Mouse (Mus musculus) lung, embryonic 15.5 days (tissue): ENCODE measurements around the gene Bud23. TPM values are rescaled to one million over a fixed set of nuclear protein-coding genes. Genes with fewer than 3 reads are reported as not detected.

Experiments used
- ATAC-seq: fragments of 200-750 bp; cut with Nextera tagmentation; 2 replicates; pipeline ENCODE4 v1.8.0; 2017; ENCODE audit warnings: moderate number of reproducible peaks, borderline replicate concordance; ENCODE audit not compliant: low FRiP score, low TSS enrichment; ENCODE audit errors: extremely low read depth
- H3K27ac ChIP-seq: fragments of 300-500 bp; sonication (generic); 2 replicates; pipeline ENCODE4 v1.5.1; 2015; ENCODE audit warnings: moderate library complexity, mild to moderate bottlenecking, inconsistent platforms
- H3K27me3 ChIP-seq: fragments of 300-500 bp; sonication (generic); 2 replicates; pipeline ENCODE4 v1.6.1; 2015; ENCODE audit warnings: inconsistent platforms
- H3K36me3 ChIP-seq: fragments of 300-500 bp; sonication (generic); 2 replicates; pipeline ENCODE4 v1.6.1; 2015; ENCODE audit warnings: inconsistent platforms
- H3K4me1 ChIP-seq: fragments of 300-500 bp; sonication (generic); 2 replicates; pipeline ENCODE4 v1.6.1; 2015; ENCODE audit warnings: inconsistent platforms
- H3K4me2 ChIP-seq: fragments of 300-500 bp; sonication (generic); 2 replicates; pipeline ENCODE4 v1.6.1; 2015; ENCODE audit warnings: inconsistent platforms, mild to moderate bottlenecking, moderate library complexity
- H3K4me3 ChIP-seq: fragments of 300-500 bp; sonication (generic); 2 replicates; pipeline ENCODE4 v1.5.1; 2015; ENCODE audit warnings: mild to moderate bottlenecking, inconsistent platforms
- H3K9ac ChIP-seq: fragments of 300-500 bp; sonication (generic); 2 replicates; pipeline ENCODE4 v1.6.1; 2015; ENCODE audit warnings: inconsistent platforms
- H3K9me3 ChIP-seq: fragments of 300-500 bp; sonication (generic); 2 replicates; pipeline ENCODE4 v1.6.1; 2016; ENCODE audit warnings: inconsistent platforms
- WGBS: fragments of 180-500 bp; shearing (Covaris S2); methylation state at CpG from one replicate; pipeline ENCODE4 v1.1.7; 2015; 5-methylcytosine and 5-hydroxymethylcytosine counted together
- polyA plus RNA-seq: library from polyadenylated mRNA; unstranded; fragments of >200 nt; fragmentation: Nextera tagmentation; extraction: Ambion mirVana; gene quantifications from 2 replicates; pipeline ENCODE4 v1.2.1, GENCODE M21; 2015

The Bud23 gene
- polyA plus RNA-seq, 1 experiment from 2014 or later, result 124 TPM

GRCm38 (mm10) chr5:135080539-135080938, 15.8 kb upstream of the Bud23 start:
- Histone ChIP-seq H3K27me3 (peaks cover 2% of the 10 kb centered on the region; the same call in 1 of the 2 replicates), H3K4me3 (no peak overlapping the region), H3K4me2 (no peak overlapping the region), H3K9me3 (no peaks in the 10 kb centered on the region), H3K4me1 (peaks cover 18% of the 10 kb centered on the region), H3K36me3 (no peaks in the 10 kb centered on the region), H3K27ac (no peak overlapping the region), H3K9ac (no peak overlapping the region)
- no peak for ATAC-seq
- 81% methylated on average over 5 of the region's 5 CpGs for WGBS

GRCm38 (mm10) chr5:135079578-135079977, 14.8 kb upstream of the Bud23 start:
- Histone ChIP-seq H3K27ac (no peak overlapping the region), H3K36me3 (no peaks in the 10 kb centered on the region), H3K4me1 (peaks cover 18% of the 10 kb centered on the region), H3K4me3 (no peak overlapping the region), H3K9me3 (no peaks in the 10 kb centered on the region), H3K9ac (no peak overlapping the region), H3K27me3 (no peaks in the 10 kb centered on the region; the same call in 1 of the 2 replicates), H3K4me2 (no peak overlapping the region)
- ATAC-seq, result no peak
- WGBS, result 94% methylated on average over 2 of the region's 2 CpGs

- H3K36me3 ChIP-seq, result no peaks in the 10 kb centered on the region
- WGBS, result 1% methylated on average over 11 of the region's 11 CpGs
- peaks cover 22% of the 10 kb centered on the region for H3K4me1 ChIP-seq
- no peak; the same call in 1 of the 2 replicates for ATAC-seq
- H3K4me3 ChIP-seq, result peak overlapping the region; percentile 80
- H3K9ac ChIP-seq, result peak overlapping the region; percentile 89
- H3K27me3 ChIP-seq, result no peaks in the 10 kb centered on the region; the same call in 1 of the 2 replicates
- H3K9me3 ChIP-seq, result no peaks in the 10 kb centered on the region
- H3K27ac ChIP-seq, result no peak overlapping the region
- H3K4me2 ChIP-seq, result peak overlapping the region; percentile 90
Measured at GRCm38 (mm10) chr5:135078482-135078810, 13.7 kb upstream of the Bud23 start.

- WGBS, result 2% methylated on average over 50 of the region's 83 CpGs
- H3K4me2 ChIP-seq, result peak within 1 kb of the TSS; percentile 90
Measured at GRCm38 (mm10) chr5:135077564-135078481, 13.1 kb upstream of the Bud23 start, which contains the start of gene Vps37d. Vps37d (minus strand) TSS chr5:135078266.

GRCm38 (mm10) chr5:135076931-135077505, 12.3 kb upstream of the Bud23 start:
- H3K4me3 ChIP-seq, result peak overlapping the region; percentile 80
- peaks cover 24% of the 10 kb centered on the region for H3K4me1 ChIP-seq
- peak overlapping the region; percentile 89 for H3K9ac ChIP-seq
- ATAC-seq, result peak; percentile 51
- peak overlapping the region; percentile 90 for H3K4me2 ChIP-seq
- H3K27ac ChIP-seq, result peak overlapping the region; percentile 22; the same call in 1 of the 2 replicates
- H3K36me3 ChIP-seq, result peaks cover 6% of the 10 kb centered on the region; the same call in 1 of the 2 replicates
- no peaks in the 10 kb centered on the region for H3K27me3 ChIP-seq
- 11% methylated on average over 14 of the region's 14 CpGs for WGBS
- no peaks in the 10 kb centered on the region for H3K9me3 ChIP-seq

More at GRCm38 (mm10) chr5:135077564-135078481, 13.1 kb upstream of the Bud23 start, which contains the start of gene Vps37d:
- H3K27ac ChIP-seq, result peak within 1 kb of the TSS; percentile 65
- H3K9me3 ChIP-seq, result no peaks in the 10 kb centered on the region
- no peaks in the 10 kb centered on the region for H3K27me3 ChIP-seq
- peaks cover 24% of the 10 kb centered on the region for H3K4me1 ChIP-seq
- H3K4me3 ChIP-seq, result peak within 1 kb of the TSS; percentile 80
- no peaks in the 10 kb centered on the region for H3K36me3 ChIP-seq
- peak; percentile 83 for ATAC-seq
- peak within 1 kb of the TSS; percentile 89 for H3K9ac ChIP-seq

- peaks cover 6% of the 10 kb centered on the region; the same call in 1 of the 2 replicates for H3K36me3 ChIP-seq
- no peaks in the 10 kb centered on the region for H3K9me3 ChIP-seq
- no peak overlapping the region for H3K9ac ChIP-seq
- H3K4me2 ChIP-seq, result peak overlapping the region; percentile 90; the same call in 1 of the 2 replicates
- no peak overlapping the region for H3K27ac ChIP-seq
- H3K4me3 ChIP-seq, result no peak overlapping the region
- WGBS, result 78% methylated on average over 14 of the region's 14 CpGs
- ATAC-seq, result no peak
- H3K4me1 ChIP-seq, result peaks cover 24% of the 10 kb centered on the region
- no peaks in the 10 kb centered on the region for H3K27me3 ChIP-seq
Measured at GRCm38 (mm10) chr5:135076368-135076767, 11.6 kb upstream of the Bud23 start.

- Histone ChIP-seq H3K9ac (no peak overlapping the region), H3K9me3 (no peaks in the 10 kb centered on the region), H3K4me3 (no peak overlapping the region), H3K4me1 (peaks cover 24% of the 10 kb centered on the region), H3K36me3 (peaks cover 6% of the 10 kb centered on the region; the same call in 1 of the 2 replicates), H3K27me3 (no peaks in the 10 kb centered on the region), H3K4me2 (no peak overlapping the region), H3K27ac (no peak overlapping the region)
- ATAC-seq, result no peak
- 57% methylated on average over 4 of the region's 4 CpGs for WGBS
Measured at GRCm38 (mm10) chr5:135075655-135076054, 10.9 kb upstream of the Bud23 start.

- H3K36me3 ChIP-seq, result peaks cover 6% of the 10 kb centered on the region; the same call in 1 of the 2 replicates
- peak overlapping the region; percentile 14; the same call in 1 of the 2 replicates for H3K4me2 ChIP-seq
- H3K9me3 ChIP-seq, result no peaks in the 10 kb centered on the region
- no peak for ATAC-seq
- no peak overlapping the region for H3K27ac ChIP-seq
- H3K9ac ChIP-seq, result no peak overlapping the region
- H3K27me3 ChIP-seq, result no peaks in the 10 kb centered on the region
- WGBS, result 23% methylated on average over 26 of the region's 26 CpGs
- no peak overlapping the region for H3K4me3 ChIP-seq
- H3K4me1 ChIP-seq, result peaks cover 22% of the 10 kb centered on the region
Measured at GRCm38 (mm10) chr5:135073349-135074150, 8.8 kb upstream of the Bud23 start.

- peaks cover 20% of the 10 kb centered on the region; the same call in 1 of the 2 replicates for H3K4me1 ChIP-seq
- H3K9me3 ChIP-seq, result no peaks in the 10 kb centered on the region
- WGBS, result 67% methylated on average over 6 of the region's 6 CpGs
- H3K27me3 ChIP-seq, result no peaks in the 10 kb centered on the region
- no peak overlapping the region for H3K27ac ChIP-seq
- no peak overlapping the region for H3K4me3 ChIP-seq
- no peak for ATAC-seq
- H3K4me2 ChIP-seq, result no peak overlapping the region
- H3K9ac ChIP-seq, result no peak overlapping the region
- peaks cover 14% of the 10 kb centered on the region for H3K36me3 ChIP-seq
Measured at GRCm38 (mm10) chr5:135072720-135073119, 8.0 kb upstream of the Bud23 start.

GRCm38 (mm10) chr5:135072061-135072460, 7.3 kb upstream of the Bud23 start:
- 93% methylated on average over 2 of the region's 2 CpGs for WGBS
- H3K9me3 ChIP-seq, result no peaks in the 10 kb centered on the region
- H3K4me1 ChIP-seq, result peaks cover 17% of the 10 kb centered on the region; the same call in 1 of the 2 replicates
- no peak overlapping the region for H3K4me3 ChIP-seq
- no peak overlapping the region for H3K27ac ChIP-seq
- peaks cover 20% of the 10 kb centered on the region for H3K36me3 ChIP-seq
- H3K9ac ChIP-seq, result no peak overlapping the region
- no peaks in the 10 kb centered on the region for H3K27me3 ChIP-seq
- no peak for ATAC-seq
- no peak overlapping the region for H3K4me2 ChIP-seq

- Histone ChIP-seq H3K9me3 (no peaks in the 10 kb centered on the region), H3K4me1 (peaks cover 12% of the 10 kb centered on the region), H3K9ac (no peak overlapping the region), H3K27me3 (no peaks in the 10 kb centered on the region), H3K4me2 (no peak overlapping the region), H3K4me3 (no peak overlapping the region), H3K27ac (no peak overlapping the region), H3K36me3 (peaks cover 25% of the 10 kb centered on the region)
- ATAC-seq, result no peak
- 80% methylated on average over 3 of the region's 3 CpGs for WGBS
Measured at GRCm38 (mm10) chr5:135070448-135070847, 5.7 kb upstream of the Bud23 start.
